ENCODE assay signal across 9 mouse cellular contexts in genomic region chr5:123151077-123151476, GRCm38 (mm10). TPM values are rescaled to one million over a fixed set of nuclear protein-coding genes. Genes with fewer than 3 reads are reported as not detected.
DNase-seq lines count a peak whose midpoint lies in the region; ATAC-seq and TF ChIP-seq lines count a peak whose summit lies in the region.
"Had no signal": no experiment of that assay in that cellular context is flagged by ENCODE, and none has a peak within 500 bp of the region (broad histone marks: within the 10 kb centered on the region; RNA-seq: fewer than 3 reads in every experiment).

No protein-coding gene starts in this region.

- no peak for DNase-seq in embryonic facial prominence, embryonic 10.5 days (ENCODE audit: low spot score)
- peak; percentile 63 for DNase-seq in lung, postnatal 10 days
- DNase-seq in spleen, adult 2 months (ENCODE audit: low read depth in 1 of 2, low spot score in 2 of 2) = peak; percentile 85 to 86
- no peak for DNase-seq in gastrocnemius, postnatal 25 days
- no peak for DNase-seq in layer of hippocampus, postnatal 36 days

- 46% methylated on average over 7 of the region's 7 CpGs for WGBS in embryonic facial prominence, embryonic 10.5 days
- 48% methylated on average over 7 of the region's 7 CpGs for WGBS in hindbrain, embryonic 13.5 days
- 4% methylated on average over 7 of the region's 7 CpGs for WGBS in spleen, adult 2 months

- peak overlapping the region; percentile 64 for H3K9ac ChIP-seq in hindbrain, embryonic 13.5 days

- H3K36me3 ChIP-seq in erythroblast, embryonic 14.5 days (ENCODE audit: control insufficient read depth) = peaks cover 96% of the 10 kb centered on the region
- H3K36me3 ChIP-seq in embryonic facial prominence, embryonic 10.5 days (replicated peaks) = peaks cover 96% of the 10 kb centered on the region
- peaks cover 72% of the 10 kb centered on the region for H3K36me3 ChIP-seq in hindbrain, embryonic 13.5 days
- peaks cover 36% of the 10 kb centered on the region for H3K36me3 ChIP-seq in spleen, adult 2 months (ENCODE audit: control insufficient read depth, insufficient read depth, low read length)

- peak overlapping the region; percentile 61 for H3K4me2 ChIP-seq in hindbrain, embryonic 13.5 days

- ATAC-seq in erythroblast, adult 5-6 weeks (replicated peaks; ENCODE audit: low FRiP score, poor library complexity, severe bottlenecking) = no peak
- no peak for ATAC-seq in hindbrain, embryonic 13.5 days (ENCODE audit: low FRiP score)

- H3K4me3 ChIP-seq in erythroblast, embryonic 14.5 days (replicated peaks) = peak overlapping the region; percentile 68
- peak overlapping the region; percentile 51 for H3K4me3 ChIP-seq in embryonic facial prominence, embryonic 10.5 days
- peak overlapping the region; percentile 44 for H3K4me3 ChIP-seq in hindbrain, embryonic 13.5 days
- H3K4me3 ChIP-seq in spleen, adult 2 months (ENCODE audit: extremely low read depth, insufficient read depth, insufficient read length) = peak overlapping the region; percentile 35; the same call in 1 of the 2 replicates

- no peak for TF ChIP-seq CTCF in spleen, adult 2 months (IDR thresholded peaks at IDR 0.05; ENCODE audit: extremely low read depth, insufficient read depth, insufficient read length, insufficient replicate concordance)

- no peaks in the 10 kb centered on the region for H3K9me3 ChIP-seq in erythroblast, embryonic 14.5 days (ENCODE audit: control insufficient read depth, low read length)
- no peaks in the 10 kb centered on the region for H3K9me3 ChIP-seq in embryonic facial prominence, embryonic 10.5 days
- no peaks in the 10 kb centered on the region for H3K9me3 ChIP-seq in hindbrain, embryonic 13.5 days

- H3K27ac ChIP-seq in embryonic facial prominence, embryonic 10.5 days (replicated peaks) = 0 out of 2 replicates have a peak overlapping the region, but pooled peaks have one; percentile 19
- peak overlapping the region; percentile 13; the same call in 1 of the 2 replicates for H3K27ac ChIP-seq in hindbrain, embryonic 13.5 days
- peak overlapping the region; percentile 91 for H3K27ac ChIP-seq in spleen, adult 2 months (ENCODE audit: insufficient read depth, low read length)

- H3K27me3 ChIP-seq in erythroblast, embryonic 14.5 days (ENCODE audit: control insufficient read depth) = no peaks in the 10 kb centered on the region
- H3K27me3 ChIP-seq in embryonic facial prominence, embryonic 10.5 days (replicated peaks; ENCODE audit: low read depth, poor library complexity, severe bottlenecking) = no peaks in the 10 kb centered on the region
- no peaks in the 10 kb centered on the region for H3K27me3 ChIP-seq in hindbrain, embryonic 13.5 days
- H3K27me3 ChIP-seq in spleen, adult 2 months (ENCODE audit: control insufficient read depth, insufficient read depth, low read length) = no peaks in the 10 kb centered on the region

- H3K4me1 ChIP-seq in erythroblast, embryonic 14.5 days (ENCODE audit: control insufficient read depth) = peaks cover 68% of the 10 kb centered on the region
- peaks cover 50% of the 10 kb centered on the region for H3K4me1 ChIP-seq in embryonic facial prominence, embryonic 10.5 days
- H3K4me1 ChIP-seq in hindbrain, embryonic 13.5 days (replicated peaks) = peaks cover 63% of the 10 kb centered on the region
- H3K4me1 ChIP-seq in spleen, adult 2 months (ENCODE audit: control insufficient read depth, insufficient read depth, insufficient read length) = peaks cover 20% of the 10 kb centered on the region; the same call in 1 of the 2 replicates

- peak; percentile 17; the same call in 1 of the 2 replicates for TF ChIP-seq POLR2A in spleen, adult 2 months (IDR thresholded peaks at IDR 0.05; ENCODE audit: low read depth, low read length)

RNA-seq across cellular contexts. Expression of gene Setd1b, which starts 9.1 kb away (rescaled TPM):
- 3.3 and 3.9 TPM in 2 replicates for polyA plus RNA-seq in erythroblast, embryonic 14.5 days (2012)
- total RNA-seq in erythroblast, adult 5-6 weeks (2015; ENCODE audit: low replicate concordance) = 15.6 and 19.2 TPM in 2 replicates
- 5.5 and 7.7 TPM in 2 replicates for total RNA-seq in erythroblast, adult 5-6 weeks (2017; ENCODE audit: low replicate concordance)
- 8.1 TPM in 2 replicates for polyA plus RNA-seq in embryonic facial prominence, embryonic 10.5 days (2016; fragmentation: Nextera tagmentation; extraction: Ambion mirVana)
- polyA plus RNA-seq in hindbrain, embryonic 13.5 days (2015; fragmentation: Nextera tagmentation; extraction: Ambion mirVana) = 12.9 and 13.1 TPM in 2 replicates
- polyA plus RNA-seq in spleen, adult 2 months (2012; rRNA removed) = 20.5 and 23.2 TPM in 2 replicates
- total RNA-seq in gastrocnemius, postnatal 25 days (2021) = 1 to 10 TPM; 8.1 to 9.6 TPM
- 10 to 100 TPM; 31.4 to 36.2 TPM for total RNA-seq in layer of hippocampus, postnatal 36 days (2021)

RNA-seq across cellular contexts. Expression of gene Psmd9, which starts 18.1 kb away (rescaled TPM):
- 27.7 and 28.4 TPM in 2 replicates for polyA plus RNA-seq in erythroblast, embryonic 14.5 days (2012)
- 6.9 and 25.5 TPM in 2 replicates for total RNA-seq in erythroblast, adult 5-6 weeks (2015; ENCODE audit: low replicate concordance)
- total RNA-seq in erythroblast, adult 5-6 weeks (2017; ENCODE audit: low replicate concordance) = 13.8 and 28.7 TPM in 2 replicates
- 79.1 and 89.3 TPM in 2 replicates for polyA plus RNA-seq in embryonic facial prominence, embryonic 10.5 days (2016; fragmentation: Nextera tagmentation; extraction: Ambion mirVana)
- polyA plus RNA-seq in hindbrain, embryonic 13.5 days (2015; fragmentation: Nextera tagmentation; extraction: Ambion mirVana) = 76.0 and 79.3 TPM in 2 replicates
- 13.3 and 19.5 TPM in 2 replicates for polyA plus RNA-seq in spleen, adult 2 months (2012; rRNA removed)
- 10 to 100 TPM; 14.2 to 15.2 TPM for total RNA-seq in gastrocnemius, postnatal 25 days (2021)
- total RNA-seq in layer of hippocampus, postnatal 36 days (2021) = 10 to 100 TPM; 28.2 to 30.8 TPM

RNA-seq across cellular contexts. Expression of gene Rhof, which starts 18.6 kb away (rescaled TPM):
- polyA plus RNA-seq in erythroblast, embryonic 14.5 days (2012) = 0.38 and 0.52 TPM in 2 replicates
- 1.5 and 2.1 TPM in 2 replicates for total RNA-seq in erythroblast, adult 5-6 weeks (2015; ENCODE audit: low replicate concordance)
- 0.70 and 2.1 TPM in 2 replicates for total RNA-seq in erythroblast, adult 5-6 weeks (2017; ENCODE audit: low replicate concordance)
- 1.2 and 2.2 TPM in 2 replicates for polyA plus RNA-seq in embryonic facial prominence, embryonic 10.5 days (2016; fragmentation: Nextera tagmentation; extraction: Ambion mirVana)
- 5.1 and 5.8 TPM in 2 replicates for polyA plus RNA-seq in hindbrain, embryonic 13.5 days (2015; fragmentation: Nextera tagmentation; extraction: Ambion mirVana)
- 70.7 and 72.5 TPM in 2 replicates for polyA plus RNA-seq in spleen, adult 2 months (2012; rRNA removed)
- under 1 TPM; 0.23 to 0.38 TPM for total RNA-seq in gastrocnemius, postnatal 25 days (2021)
- total RNA-seq in layer of hippocampus, postnatal 36 days (2021) = 10 to 100 TPM; 43.0 to 48.0 TPM

RNA-seq across cellular contexts. Expression of gene Hpd, which starts 31.4 kb away (rescaled TPM):
- not detected in 2 replicates for polyA plus RNA-seq in erythroblast, embryonic 14.5 days (2012)
- total RNA-seq in erythroblast, adult 5-6 weeks (2015; ENCODE audit: low replicate concordance) = not detected in 2 replicates
- total RNA-seq in erythroblast, adult 5-6 weeks (2017; ENCODE audit: low replicate concordance) = not detected in 2 replicates
- polyA plus RNA-seq in embryonic facial prominence, embryonic 10.5 days (2016; fragmentation: Nextera tagmentation; extraction: Ambion mirVana) = not detected in 2 replicates
- polyA plus RNA-seq in hindbrain, embryonic 13.5 days (2015; fragmentation: Nextera tagmentation; extraction: Ambion mirVana) = not detected in 2 replicates
- 0.19 and 0.37 TPM in 2 replicates for polyA plus RNA-seq in spleen, adult 2 months (2012; rRNA removed)
- not detected for total RNA-seq in gastrocnemius, postnatal 25 days (2021)
- total RNA-seq in layer of hippocampus, postnatal 36 days (2021) = not detected
- polyA plus RNA-seq: myocyte had no signal

Comparison
In these comparisons a context has a peak if more than half of its experiments do, and no peak if none do; other contexts are left out.
1. DNase-seq: peak in lung, postnatal 10 days (single experiment) and spleen, adult 2 months (2 of 2); none in embryonic facial prominence, embryonic 10.5 days (single experiment), gastrocnemius, postnatal 25 days (single experiment) and layer of hippocampus, postnatal 36 days (0 of 2).
2. H3K27ac ChIP-seq: peak in every context shown above with its lines; median percentile 91 in spleen, adult 2 months; 19 in embryonic facial prominence, embryonic 10.5 days; 13 in hindbrain, embryonic 13.5 days.
3. RNA of gene Rhof, which starts 18.6 kb away (polyA plus RNA-seq): 70.7 to 72.5 TPM in spleen, adult 2 months; 5.1 to 5.8 TPM in hindbrain, embryonic 13.5 days, 1.2 to 2.2 TPM in embryonic facial prominence, embryonic 10.5 days and 0.38 to 0.52 TPM in erythroblast, embryonic 14.5 days; every median in the first group is over 10 times any median in the second.
4. Peak in every context shown above with its lines, with median percentiles within 50 percentile points of each other: H3K4me3 ChIP-seq.